Mouse (Mus musculus) intestine, postnatal 0 days (tissue): ENCODE measurements around the gene Tbx18. TPM values are rescaled to one million over a fixed set of nuclear protein-coding genes. Genes with fewer than 3 reads are reported as not detected.
A peak's percentile ranks its signal among the peaks of the same experiment; 100 is the strongest.

Experiments used
- ATAC-seq: fragments of 200-750 bp; cut with Nextera tagmentation; 2 replicates; pipeline ENCODE4 v1.8.0; 2017; ENCODE audit warnings: mild to moderate bottlenecking, moderate TSS enrichment, moderate library complexity
- H3K27ac ChIP-seq: fragments of 300-500 bp; sonication (generic); 2 replicates; pipeline ENCODE4 v1.5.1; 2014; ENCODE audit warnings: mild to moderate bottlenecking, low read depth, low read length, moderate library complexity
- H3K27me3 ChIP-seq: fragments of 300-500 bp; sonication (generic); replicated peaks from 2 replicates; pipeline ENCODE4 v1.6.1; 2014; ENCODE audit warnings: low read length, mixed read lengths; ENCODE audit not compliant: control insufficient read depth, insufficient read depth
- H3K36me3 ChIP-seq: fragments of 300-500 bp; sonication (generic); 2 replicates; pipeline ENCODE4 v1.6.1; 2014; ENCODE audit warnings: mild to moderate bottlenecking, moderate library complexity; ENCODE audit not compliant: control insufficient read depth, insufficient read depth
- H3K4me1 ChIP-seq: fragments of 300-500 bp; sonication (generic); replicated peaks from 2 replicates; pipeline ENCODE4 v1.6.1; 2014; ENCODE audit warnings: antibody characterized with exemption, low read length, mixed read lengths; ENCODE audit not compliant: control insufficient read depth, insufficient read depth
- H3K4me2 ChIP-seq: fragments of 300-500 bp; sonication (generic); replicated peaks from 2 replicates; pipeline ENCODE4 v1.6.1; 2014; ENCODE audit warnings: low read depth, mild to moderate bottlenecking, moderate library complexity
- H3K4me3 ChIP-seq: fragments of 300-500 bp; sonication (generic); 2 replicates; pipeline ENCODE4 v1.5.1; 2014; ENCODE audit warnings: low read depth, low read length
- H3K9ac ChIP-seq: fragments of 300-500 bp; sonication (generic); 2 replicates; pipeline ENCODE4 v1.6.1; 2014; ENCODE audit warnings: mild to moderate bottlenecking, low read depth, low read length
- H3K9me3 ChIP-seq: fragments of 300-500 bp; sonication (generic); 2 replicates; pipeline ENCODE4 v1.6.1; 2016; ENCODE audit warnings: mixed run types; ENCODE audit not compliant: control insufficient read depth
- CTCF ChIP-seq: sonication (generic); IDR thresholded peaks from 2 replicates; pipeline ENCODE4 v1.5.1; 2016; ENCODE audit warnings: low read depth, mild to moderate bottlenecking, control low read depth, antibody characterized with exemption, moderate library complexity
- WGBS: fragments of 180-500 bp; shearing (Covaris S2); extraction: QIAGEN DNeasy Blood & Tissue Kit; methylation state at CpG from one replicate; pipeline ENCODE4 v1.1.7; 2014; 5-methylcytosine and 5-hydroxymethylcytosine counted together
- polyA plus RNA-seq: library from polyadenylated mRNA; unstranded; fragments of >200 nt; fragmentation: Nextera tagmentation; extraction: Ambion mirVana; gene quantifications from 2 replicates; pipeline ENCODE4 v1.2.1, GENCODE M21; 2015

The Tbx18 gene
- polyA plus RNA-seq, 1 experiment from 2014 or later, result 0.10 TPM

DNA sequence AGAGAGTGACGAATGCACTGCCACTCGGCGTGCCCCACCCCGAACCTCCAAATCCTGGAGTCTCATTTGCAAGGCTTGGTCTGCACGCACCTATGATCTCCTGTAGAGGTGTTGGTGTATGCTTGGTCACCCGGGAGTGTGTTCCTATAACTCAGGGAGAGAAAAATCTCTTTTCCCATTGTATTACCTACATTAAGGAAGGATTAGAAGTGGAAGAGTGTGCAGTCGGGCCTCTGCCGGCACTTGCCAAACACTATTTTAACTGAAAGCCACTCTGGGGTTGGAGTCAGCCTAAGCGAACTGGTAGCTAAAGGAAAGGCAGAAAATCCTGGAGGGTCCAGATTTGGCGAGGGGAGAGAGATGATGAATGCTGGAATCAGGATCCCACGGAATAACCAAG lies 2.7 kb upstream of the Tbx18 start:
- Histone ChIP-seq H3K4me3 (no peak overlapping the region), H3K27ac (no peak overlapping the region), H3K9me3 (no peaks in the 10 kb centered on the region), H3K9ac (no peak overlapping the region), H3K4me1 (0 out of 2 replicates have a peak, but pooled peaks cover 5% of the 10 kb centered on the region), H3K27me3 (peaks cover 90% of the 10 kb centered on the region), H3K36me3 (no peaks in the 10 kb centered on the region), H3K4me2 (no peak overlapping the region)
- 3% methylated on average over 11 of the region's 11 CpGs for WGBS
- TF ChIP-seq CTCF, result no peak
- ATAC-seq, result no peak

DNA sequence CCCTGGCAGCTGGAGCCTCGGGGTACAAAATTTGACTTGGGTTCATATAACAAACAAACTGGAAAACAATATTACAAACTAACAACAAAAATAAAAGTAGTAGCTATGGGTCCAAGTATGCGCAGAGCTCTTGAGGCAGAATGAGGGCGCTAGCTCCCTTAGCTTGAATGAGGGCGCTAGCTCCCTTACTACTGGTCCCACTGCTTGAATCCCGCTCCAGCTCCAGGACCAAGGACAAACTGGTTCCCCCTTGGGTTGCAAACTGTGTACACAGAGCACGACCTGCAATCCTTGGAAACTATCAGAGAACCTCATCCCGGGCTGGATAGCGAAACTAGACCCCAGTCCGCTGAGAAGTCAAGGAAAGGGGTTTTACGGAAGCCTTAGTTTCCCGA lies 2.2 kb upstream of the Tbx18 start:
- no peaks in the 10 kb centered on the region for H3K36me3 ChIP-seq
- no peak overlapping the region for H3K4me3 ChIP-seq
- no peak overlapping the region for H3K9ac ChIP-seq
- peak; percentile 26; the same call in 1 of the 2 replicates for TF ChIP-seq CTCF
- 0 out of 2 replicates have a peak, but pooled peaks cover 5% of the 10 kb centered on the region for H3K4me1 ChIP-seq
- no peak overlapping the region for H3K4me2 ChIP-seq
- ATAC-seq, result no peak
- 1% methylated on average over 11 of the region's 11 CpGs for WGBS
- no peaks in the 10 kb centered on the region for H3K9me3 ChIP-seq
- no peak overlapping the region for H3K27ac ChIP-seq
- H3K27me3 ChIP-seq, result peaks cover 90% of the 10 kb centered on the region

DNA sequence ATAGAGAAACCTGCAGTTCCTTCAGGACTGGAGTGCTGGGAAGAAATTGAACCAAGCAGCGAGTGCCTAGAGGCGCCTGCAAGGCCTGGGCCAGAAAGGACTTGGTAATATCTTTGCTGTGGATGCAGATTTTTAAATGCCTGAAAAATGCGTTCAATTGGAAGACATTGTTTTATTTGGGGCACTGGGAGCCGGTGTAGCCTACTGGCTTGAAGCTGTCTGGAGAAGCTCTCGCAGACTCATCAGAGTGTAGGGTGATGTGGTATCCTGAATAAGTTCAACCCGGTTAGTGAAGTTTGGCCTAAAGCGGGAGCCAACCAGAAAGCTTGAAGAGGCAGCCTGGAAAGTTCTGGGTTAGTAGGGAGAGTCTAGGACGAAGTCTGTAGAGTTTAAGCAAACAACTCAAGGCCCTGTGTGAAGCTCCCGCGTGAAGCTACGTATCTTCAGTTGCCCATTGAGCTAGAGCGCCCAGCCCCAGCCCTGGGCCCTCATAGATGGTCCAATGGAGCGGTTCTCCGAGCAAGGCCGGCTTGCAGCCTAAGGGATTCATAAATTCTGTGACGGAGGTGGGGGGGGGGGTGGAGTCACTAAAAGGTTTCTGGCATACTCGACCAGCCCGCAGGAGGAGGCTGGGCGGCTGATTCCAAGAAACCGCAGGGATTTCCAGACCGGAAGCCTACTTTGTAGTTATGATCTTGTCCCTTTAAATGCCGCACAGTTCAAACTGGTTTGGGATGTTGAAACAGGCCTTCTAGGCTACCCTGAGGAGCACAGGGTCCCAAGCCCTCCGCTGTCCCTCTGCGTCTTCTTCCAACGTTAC lies 1.6 kb upstream of the Tbx18 start:
- H3K27me3 ChIP-seq, result peaks cover 90% of the 10 kb centered on the region
- 0 out of 2 replicates have a peak, but pooled peaks cover 5% of the 10 kb centered on the region for H3K4me1 ChIP-seq
- H3K9ac ChIP-seq, result no peak overlapping the region
- no peak for ATAC-seq
- no peak overlapping the region for H3K4me3 ChIP-seq
- no peaks in the 10 kb centered on the region for H3K9me3 ChIP-seq
- H3K4me2 ChIP-seq, result no peak overlapping the region
- H3K36me3 ChIP-seq, result no peaks in the 10 kb centered on the region
- TF ChIP-seq CTCF, result no peak
- WGBS, result 3% methylated on average over 25 of the region's 25 CpGs
- H3K27ac ChIP-seq, result no peak overlapping the region

DNA sequence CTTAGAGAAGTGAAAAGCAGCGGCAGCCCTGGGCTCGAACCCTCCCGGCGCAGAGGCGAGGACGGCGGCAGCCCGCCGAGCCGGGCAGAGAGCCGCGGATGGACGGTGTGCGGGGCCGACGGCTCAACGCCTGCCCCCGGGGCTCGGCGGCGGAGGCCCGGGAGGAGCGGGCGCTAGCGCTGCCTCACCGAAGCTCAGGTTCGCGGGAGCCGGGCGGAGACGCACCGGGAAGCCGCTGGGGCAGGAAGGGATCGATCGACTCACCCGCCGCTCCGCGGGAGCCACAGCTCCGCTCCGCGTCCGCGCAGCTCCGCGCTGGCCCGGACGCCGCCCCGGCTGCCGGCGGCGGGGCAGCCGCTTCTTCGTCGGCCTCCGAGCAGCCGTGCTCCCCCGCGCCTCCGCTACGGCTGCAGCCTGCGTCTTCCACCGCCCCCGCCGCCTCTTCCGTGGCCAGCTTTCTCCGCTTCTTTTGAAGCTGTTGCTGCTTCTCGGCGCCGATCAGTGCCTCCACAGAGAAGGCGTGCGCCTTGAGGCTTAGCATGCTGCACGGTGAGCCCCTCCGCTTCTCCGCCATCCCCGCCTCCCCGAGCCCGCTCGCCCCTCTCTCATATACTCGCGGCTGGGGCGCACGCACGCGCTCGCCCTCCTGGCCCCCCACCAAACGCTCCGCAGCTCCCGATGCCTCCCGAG lies 644 bp downstream of the Tbx18 start:
- peak; percentile 56 for ATAC-seq
- under 1% methylated on average over 87 of the region's 91 CpGs for WGBS
- 0 out of 2 replicates have a peak overlapping the region, but pooled peaks have one; percentile 17 for H3K9ac ChIP-seq
- peaks cover 79% of the 10 kb centered on the region for H3K27me3 ChIP-seq
- no peaks in the 10 kb centered on the region for H3K36me3 ChIP-seq
- peak overlapping the region; percentile 80 for H3K4me2 ChIP-seq
- peak overlapping the region; percentile 46 for H3K4me3 ChIP-seq
- 0 out of 2 replicates have a peak, but pooled peaks cover 5% of the 10 kb centered on the region for H3K4me1 ChIP-seq
- no peak overlapping the region for H3K27ac ChIP-seq
- TF ChIP-seq CTCF, result no peak
- H3K9me3 ChIP-seq, result no peaks in the 10 kb centered on the region

DNA sequence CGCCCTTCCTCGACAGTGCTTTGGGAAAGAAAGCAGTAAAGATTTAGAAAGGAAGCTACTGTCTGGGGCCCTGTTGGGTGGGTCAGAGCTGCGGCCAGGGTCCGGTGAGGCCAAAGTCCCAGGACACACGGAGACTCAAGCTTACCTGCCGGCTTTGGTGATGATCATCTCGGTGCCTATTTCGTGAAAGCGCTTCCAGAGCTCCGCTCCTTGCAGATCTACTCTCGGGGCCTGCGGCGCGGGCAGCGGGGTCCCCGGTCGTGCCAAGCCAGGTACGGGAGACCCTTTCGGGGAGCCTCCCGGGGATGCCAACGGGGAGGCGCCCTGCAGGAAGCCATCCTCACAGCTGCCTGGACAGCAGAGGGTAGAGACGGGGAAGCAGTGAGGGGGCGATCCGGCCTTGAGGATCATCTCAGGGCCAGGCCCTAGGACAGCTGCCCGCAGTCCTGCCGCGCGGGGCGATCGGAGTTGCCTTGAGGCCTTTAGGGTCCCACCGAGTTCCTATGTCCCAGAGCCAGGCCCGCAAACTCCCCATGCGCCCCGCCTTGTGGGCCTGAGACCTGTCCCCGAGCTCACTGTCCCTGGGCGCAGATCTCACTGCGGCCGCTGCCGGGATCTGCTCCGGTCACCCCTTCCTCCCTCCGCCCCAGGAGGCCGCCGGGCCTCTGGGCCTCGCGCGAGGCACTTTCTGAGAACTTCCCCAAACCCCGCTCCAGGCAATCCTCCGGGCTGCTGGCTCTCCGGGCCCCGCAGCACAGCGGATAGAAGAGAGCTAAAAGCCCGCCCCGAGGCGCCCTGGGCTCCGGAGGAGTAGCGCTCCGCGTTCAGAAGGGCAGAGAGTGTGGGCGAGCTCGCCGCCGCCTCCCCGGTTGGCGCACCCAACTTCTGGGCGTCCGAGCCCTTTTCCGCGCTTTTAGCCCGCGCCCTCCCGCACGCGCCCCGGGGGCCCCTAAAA lies 1.5 kb downstream of the Tbx18 start:
- Histone ChIP-seq H3K27me3 (peaks cover 75% of the 10 kb centered on the region), H3K4me2 (peak overlapping the region; percentile 80), H3K9ac (no peak overlapping the region), H3K36me3 (no peaks in the 10 kb centered on the region), H3K27ac (no peak overlapping the region), H3K9me3 (no peaks in the 10 kb centered on the region), H3K4me3 (peak overlapping the region; percentile 46), H3K4me1 (0 out of 2 replicates have a peak, but pooled peaks cover 5% of the 10 kb centered on the region)
- 1% methylated on average over 68 of the region's 75 CpGs for WGBS
- ATAC-seq, result peak; percentile 28; the same call in 1 of the 2 replicates
- no peak for TF ChIP-seq CTCF
